Mouse (Mus musculus) urinary bladder, postnatal 25 days (tissue): ENCODE measurements at regions not wholly inside any gene's neighbourhood (a gene's known extent, or its start where the extent isn't known, plus 50 kb on each side); places are given as distances from the start of the nearest gene placed in this dataset.

Experiments used
- DNase-seq: peaks from one replicate; pipeline ENCODE4 v3.0.0; 2022; ENCODE audit warnings: low spot score

DNA sequence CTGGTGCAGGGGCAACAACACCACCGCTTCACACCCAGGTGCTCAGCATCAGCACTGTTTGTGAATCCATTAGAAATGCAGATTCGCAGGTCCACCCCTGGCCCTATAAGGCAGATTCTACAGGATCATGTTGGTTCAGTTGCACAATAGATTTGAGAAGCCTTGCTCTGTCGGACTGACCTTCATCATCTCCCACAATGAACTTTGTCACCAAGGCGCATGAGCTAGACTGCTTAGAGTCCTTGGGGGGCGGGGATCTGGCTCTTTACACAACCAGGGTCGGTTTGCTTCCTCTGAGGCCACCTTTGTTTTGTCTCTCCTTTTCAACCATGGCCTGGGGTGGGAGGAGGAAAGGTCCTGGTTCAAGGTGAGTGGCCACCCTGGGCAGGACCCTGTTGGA lies 209.7 kb downstream of the Igsf11 start:
- DNase-seq: no peak

DNA sequence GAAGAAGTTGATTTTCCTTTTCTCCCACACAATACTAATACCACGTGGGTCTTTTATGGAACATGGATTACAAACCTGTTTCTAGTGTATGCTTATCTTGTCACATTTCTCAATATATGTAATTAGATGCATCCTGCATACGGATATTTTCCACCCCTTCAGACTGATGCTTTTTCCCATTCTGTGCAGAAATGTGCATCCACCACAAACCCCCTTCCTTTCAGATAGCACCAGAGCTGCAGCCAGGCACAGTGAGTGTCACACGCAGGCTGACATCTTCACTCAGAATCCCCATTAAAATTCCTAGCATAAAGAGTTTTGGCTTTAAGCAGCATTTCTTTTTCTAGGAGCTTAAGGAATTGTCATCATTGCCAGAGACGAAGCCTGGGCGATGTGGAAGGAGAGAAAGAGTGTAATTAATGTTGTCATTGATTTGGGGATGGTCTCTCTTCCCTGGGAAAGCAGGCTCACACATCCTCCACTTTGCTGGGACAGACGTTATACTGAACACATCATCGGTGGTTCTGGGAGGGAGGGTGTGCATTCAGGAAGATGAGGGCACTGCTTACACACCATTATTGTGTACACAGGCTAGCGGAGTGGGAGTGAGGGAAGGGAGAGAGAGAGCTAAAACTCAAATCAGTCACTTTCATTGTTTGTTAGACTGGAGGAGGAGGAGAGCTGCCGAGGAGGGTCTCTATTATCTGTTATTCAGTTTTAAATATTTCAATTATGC lies 211.1 kb downstream of the Igsf11 start:
- DNase-seq: no peak

DNA sequence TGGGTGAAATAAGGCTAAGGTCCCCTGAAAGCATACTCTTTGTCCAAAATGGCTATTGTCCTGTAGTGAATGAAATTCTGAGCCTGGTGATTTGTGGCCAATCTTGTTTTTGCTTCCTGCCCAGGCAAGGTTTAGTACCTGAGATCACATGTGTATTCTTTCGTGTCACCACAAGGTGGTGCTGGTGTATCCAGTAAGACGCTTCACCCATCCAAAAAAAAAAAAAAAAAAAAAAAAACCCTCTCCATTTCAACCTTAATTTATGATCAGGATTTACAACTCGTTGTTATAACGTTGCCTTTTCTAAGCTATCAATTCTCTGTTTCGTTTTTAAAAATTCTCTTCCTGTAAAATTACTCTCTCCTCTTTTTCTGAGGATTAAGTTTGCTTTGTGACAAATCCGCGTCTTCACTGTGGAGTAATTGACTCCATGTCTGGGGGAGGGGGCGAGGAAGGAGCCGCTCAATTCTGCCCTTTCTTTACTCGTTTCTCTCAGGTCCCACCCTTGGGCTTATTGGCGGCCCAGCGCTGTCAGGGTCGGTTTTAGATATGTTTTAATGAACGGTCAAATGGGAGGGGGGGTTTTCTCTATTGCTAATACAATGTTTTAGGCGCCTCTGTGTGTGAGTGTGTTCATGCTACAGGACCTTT lies 217.0 kb downstream of the Igsf11 start:
- DNase-seq: peak; percentile 21

DNA sequence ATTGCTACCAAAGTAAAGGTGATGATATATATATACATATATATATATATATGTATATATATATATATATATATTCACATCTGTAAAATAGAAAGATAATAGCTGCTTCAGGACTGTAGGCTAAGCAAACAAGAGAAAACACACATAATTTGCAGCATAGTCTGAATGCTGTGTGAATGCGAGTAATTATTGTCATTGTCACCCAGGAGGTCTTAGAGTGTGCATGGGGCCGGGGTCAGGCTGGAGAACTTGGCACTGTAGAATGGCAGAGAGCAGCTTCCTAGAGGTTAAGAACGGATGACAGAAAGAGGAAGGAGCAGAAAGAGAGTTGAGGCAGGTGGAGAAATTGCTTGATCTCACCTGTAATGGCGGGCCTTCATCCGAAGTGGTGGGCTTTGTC lies 217.6 kb downstream of the Igsf11 start:
- DNase-seq: no peak

DNA sequence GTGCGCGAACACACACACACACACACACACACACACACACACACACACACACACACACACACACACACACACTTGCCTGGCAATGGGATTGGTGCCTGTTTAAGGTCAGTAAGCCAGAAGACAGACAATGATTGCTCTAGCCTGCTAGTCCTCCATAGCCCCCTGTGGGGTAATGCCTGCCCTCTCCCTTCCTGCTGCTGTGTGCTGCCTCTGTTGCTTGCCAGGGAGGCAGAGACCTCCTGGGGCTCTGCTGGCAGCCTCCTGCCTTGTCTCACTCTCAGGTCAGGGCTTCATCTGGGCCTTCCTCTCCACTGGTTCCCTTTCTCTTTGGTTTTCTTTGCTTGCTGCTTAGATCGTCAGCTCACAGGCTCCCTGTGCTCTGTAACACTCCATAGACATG lies 225.6 kb downstream of the Igsf11 start:
- no peak for DNase-seq

DNA sequence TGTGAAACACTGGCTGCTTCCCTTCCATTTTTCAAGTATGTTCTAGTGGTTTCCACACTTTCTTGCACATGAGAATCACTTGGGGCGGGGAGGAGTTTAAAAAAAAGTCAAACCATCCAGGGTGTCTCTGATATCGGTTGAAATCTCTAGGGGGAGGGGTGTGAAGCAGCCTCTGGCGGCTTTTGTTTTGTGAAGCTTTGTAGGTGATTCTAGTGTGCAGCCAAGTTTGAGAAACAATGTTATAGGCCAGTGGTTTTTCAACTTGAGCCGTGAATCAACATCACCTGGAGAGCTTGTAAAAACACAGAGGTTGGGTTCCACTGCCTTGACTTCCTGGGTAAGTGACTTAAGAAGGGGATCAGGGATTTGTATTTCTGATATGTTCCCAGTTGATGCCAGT lies 227.3 kb downstream of the Igsf11 start:
- DNase-seq: no peak

DNA sequence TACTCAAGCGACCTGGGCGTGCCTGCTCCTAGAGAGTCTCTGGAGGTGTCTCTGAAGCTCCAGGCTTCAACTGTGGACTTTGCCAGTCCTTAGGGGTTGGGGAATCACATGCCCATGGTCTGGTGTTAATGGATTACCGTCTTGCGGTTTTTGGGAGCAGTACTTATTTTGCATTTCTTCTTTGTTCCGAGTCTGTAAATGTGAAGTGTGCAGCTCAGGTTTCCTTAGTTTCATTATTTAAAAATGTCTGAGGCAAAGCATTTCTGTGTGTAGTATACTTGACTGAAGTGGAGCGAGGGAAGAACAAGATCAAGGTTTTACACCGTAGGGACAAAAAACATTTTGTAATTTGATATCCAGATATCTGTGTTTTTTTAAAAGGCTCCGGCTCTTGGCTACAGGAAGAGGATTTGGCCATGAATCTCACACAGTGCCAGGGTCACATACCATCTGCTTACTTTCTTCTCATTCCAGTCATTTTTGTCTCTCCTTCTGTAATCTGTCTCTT lies 231.0 kb downstream of the Igsf11 start:
- no peak for DNase-seq

DNA sequence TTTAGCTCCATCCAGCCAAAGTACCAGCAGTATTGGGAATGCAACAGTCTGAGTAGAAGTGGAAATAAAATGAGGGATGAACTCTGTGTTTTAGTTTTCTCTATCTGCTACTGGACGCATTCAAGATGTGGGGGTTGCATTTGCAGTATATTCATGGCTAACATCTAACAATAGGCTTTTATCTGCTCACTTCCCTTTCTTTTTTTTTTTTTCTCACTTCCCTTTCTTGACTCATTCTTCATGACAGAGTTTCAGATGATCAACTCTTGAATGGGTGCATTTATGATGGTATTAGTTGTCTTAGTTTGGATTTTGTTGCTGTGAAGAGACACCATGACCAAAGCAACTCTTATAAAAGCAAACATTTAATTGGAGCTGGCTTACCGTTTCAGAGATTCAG lies 240.0 kb downstream of the Igsf11 start:
- DNase-seq: no peak

DNA sequence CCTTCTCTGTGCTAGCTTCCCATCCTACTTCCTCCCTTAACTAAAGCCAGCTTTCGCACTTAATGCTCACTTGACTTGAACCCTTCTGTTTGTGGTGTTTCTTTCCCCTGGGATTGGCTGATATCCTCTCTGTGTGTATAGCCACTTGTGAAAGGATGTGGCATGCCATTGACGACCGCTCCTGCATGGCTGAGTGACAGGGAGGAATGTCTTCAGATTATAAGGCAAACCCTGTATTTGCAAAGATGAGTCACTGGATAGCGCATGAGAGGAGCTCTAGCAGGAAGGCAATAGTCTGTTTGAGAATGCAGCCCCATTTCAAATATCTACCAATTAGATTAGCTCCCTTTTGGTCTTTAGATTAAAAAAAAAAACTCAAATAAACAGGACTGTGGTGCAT lies 243.3 kb downstream of the Igsf11 start:
- DNase-seq: no peak

DNA sequence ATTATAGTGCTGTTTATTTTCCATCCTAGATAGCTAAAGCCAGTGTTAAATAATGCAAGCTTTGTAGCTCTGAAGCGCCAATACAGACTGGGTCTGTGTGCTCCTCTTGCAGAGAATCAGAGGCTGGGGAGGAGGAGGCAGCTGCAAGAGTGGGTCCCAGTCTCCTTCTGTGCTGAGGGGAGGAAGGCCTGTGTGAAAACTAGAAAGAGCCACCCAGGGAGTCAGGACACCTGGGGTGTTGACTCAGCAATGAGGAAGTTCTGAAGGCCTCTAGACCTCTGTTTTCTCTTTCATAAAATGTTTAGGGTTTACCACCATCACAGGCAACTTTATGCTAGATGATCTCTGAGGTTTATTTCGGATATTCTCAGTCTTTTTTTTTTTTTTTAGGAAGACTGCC lies 254.7 kb downstream of the Igsf11 start:
- DNase-seq: no peak

DNA sequence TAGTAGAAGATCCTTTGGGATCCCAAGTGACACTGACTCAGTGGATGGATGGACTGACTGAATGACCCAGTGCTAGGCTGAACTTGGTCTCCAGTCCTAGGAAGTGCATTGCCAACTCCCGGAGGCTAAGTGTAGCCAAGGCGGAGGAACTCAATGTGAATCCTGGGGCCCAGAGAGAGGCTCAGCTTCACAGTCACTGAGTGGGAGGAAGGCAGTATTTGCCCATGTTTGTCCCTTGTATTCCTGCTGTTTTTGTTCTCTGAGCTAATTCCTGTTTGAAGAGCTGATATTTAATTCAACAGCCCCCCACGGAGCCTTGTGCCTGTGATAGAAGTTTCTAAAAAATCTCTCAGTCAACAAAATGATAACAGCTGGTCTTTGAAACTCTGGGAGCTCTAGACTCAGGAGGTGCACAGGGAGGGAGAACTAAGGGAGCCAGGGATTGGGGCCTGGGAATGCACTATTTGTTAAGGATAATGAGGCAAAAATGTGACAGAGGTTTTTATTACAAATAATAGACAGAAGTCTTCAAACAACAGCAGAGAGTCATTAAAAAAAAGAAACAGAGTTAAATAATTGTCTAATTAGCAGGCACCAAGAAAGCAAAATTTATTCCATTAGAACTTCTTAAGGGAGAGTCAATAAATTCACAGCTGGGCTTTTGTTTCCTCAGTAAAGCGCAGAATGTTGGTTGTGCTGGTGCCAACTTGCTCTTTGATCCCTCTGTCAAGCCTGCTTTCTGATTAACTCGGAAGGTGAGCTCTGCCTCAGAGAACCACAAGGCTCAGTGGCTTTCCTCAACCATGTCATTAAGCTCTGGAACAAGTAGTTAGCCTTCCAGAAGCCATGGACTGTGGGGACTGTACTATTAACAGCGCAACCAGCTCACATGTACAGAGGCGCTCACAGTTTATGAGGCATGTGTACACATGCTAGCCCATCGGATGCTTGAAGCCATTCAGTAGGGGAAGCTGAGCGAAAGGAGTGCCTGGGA lies 259.2 kb downstream of the Igsf11 start:
- no peak for DNase-seq

DNA sequence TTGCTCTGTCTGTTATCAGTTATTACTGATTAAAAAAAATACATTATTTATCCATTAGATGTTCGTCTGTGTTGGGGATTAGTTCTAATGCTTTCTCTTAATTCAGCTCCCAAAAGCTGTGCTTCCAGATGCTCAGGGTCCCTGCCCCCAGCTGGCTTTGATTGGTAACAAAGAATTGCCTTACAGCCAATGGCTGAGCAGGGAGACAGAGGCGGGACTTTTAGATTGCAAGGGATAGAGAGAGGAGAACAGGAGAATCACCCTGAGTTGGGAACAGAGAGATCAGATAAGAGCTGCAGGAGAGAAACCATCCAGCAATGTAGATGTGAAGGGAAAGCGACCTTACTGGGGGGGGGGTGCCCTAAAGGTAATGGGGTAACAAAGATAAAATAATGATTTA lies 266.4 kb downstream of the Igsf11 start:
- DNase-seq: no peak

DNA sequence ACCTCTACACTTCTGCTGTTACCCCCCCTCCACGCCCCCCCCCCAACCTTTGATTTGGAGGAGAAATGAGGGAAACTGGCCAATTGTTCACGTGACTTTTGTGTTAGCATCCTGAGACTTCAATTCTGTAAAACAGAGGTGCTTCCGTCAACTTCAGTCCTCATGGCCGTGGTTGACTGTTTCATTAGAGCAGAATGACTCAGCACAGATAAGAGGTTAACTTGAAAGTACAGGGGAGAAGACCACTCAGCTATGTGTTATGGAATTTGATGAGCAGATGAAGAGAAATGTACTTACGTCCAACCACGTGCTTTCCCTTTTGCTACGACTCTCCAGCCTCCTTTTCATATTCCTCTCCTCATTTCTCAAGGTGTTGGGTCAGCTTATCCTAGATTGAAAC lies 267.3 kb downstream of the Igsf11 start:
- DNase-seq: no peak

DNA sequence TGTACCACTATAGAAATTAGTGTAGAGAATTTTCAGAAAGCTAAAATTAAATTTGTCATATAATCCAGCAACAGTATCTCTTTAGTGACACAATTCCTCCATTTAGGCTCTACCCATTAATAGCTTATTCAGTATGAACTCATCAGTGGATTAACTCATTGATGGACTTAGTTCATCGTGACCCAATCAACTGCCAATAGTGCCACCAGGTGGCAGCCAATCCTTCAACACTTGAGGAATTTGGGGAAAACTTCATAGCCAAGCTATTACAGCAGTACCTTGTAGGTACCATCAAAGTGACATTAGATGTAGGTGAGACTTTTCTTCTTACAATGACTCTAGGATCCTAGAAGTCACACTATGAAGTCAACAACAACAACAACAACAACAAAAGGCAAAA lies 270.2 kb downstream of the Igsf11 start:
- DNase-seq: no peak

DNA sequence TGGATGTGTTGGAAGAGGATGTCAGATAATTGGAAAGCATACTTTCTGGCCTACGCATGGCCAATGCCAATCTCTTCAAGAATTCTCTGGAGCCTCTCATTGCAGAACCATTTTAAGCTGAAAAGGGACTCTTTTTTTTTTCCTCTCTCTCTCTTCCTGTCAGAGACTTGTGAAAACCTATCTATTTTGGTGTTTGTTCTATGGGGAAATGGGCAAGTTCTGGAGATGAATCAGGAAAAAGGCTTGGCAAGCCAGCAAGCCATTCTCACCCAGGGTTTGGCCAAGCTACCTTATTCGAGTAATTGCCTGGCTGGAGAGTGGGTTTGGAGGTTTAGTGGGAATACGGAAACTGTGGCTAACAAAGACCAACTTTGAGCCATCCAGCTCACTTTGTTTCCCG lies 299.4 kb downstream of the Igsf11 start:
- DNase-seq: no peak

DNA sequence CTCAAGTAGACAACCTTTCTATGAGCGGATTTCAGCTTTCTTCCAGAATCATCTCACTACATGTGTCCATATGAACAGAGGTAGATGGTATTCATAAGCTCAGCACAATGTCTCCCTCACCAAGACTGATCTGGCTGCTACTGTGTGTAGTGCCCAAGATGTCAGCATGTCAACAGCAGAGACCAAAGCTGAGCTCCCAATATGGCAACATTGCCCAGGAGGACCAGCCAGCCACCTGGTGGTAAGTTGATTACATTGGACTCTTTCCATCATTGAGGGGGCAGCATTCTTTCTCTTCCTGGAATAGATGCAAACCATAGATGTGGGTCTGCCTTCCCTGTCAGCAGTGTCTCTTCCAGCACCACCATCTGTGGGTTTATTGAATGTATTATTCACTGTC lies 303.0 kb downstream of the Igsf11 start:
- DNase-seq: no peak

DNA sequence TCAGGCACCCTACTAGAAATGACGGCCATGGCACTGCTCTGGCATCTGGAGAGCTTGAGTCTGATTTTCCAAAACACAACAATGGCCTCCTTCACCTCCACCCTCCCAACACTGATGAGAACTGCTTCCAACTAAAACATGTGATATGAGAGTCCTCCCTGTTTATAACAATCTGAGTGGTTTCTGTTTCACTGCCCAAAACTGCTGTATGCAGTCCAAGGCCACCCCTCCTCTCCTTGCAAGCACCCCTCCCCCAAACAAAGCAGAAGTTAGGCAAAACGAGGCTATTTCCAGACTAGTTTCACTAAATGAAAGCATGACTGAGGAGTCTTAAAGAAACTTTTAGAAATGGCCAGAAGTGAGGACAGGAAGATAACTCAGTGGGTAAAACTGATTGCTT lies 304.4 kb downstream of the Igsf11 start:
- no peak for DNase-seq

DNA sequence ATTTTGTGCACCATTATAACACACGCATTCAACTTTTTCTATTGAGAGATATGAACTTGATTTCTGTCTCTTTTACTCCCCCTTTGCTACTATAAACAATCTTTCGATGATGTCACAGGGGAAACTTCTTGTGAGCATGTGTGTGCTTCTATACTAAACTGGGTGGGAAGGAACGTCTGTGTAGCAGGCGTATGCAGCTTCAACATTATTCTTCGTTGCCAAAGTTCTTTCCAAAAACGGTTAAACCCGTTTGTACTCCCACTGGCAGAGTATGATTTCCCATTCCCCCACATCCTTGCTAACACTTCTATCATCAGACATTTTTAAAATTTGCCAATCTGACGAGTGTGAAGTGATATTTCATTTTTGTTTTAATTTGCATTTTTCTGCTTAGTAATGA lies 331.1 kb downstream of the Igsf11 start:
- DNase-seq: no peak

DNA sequence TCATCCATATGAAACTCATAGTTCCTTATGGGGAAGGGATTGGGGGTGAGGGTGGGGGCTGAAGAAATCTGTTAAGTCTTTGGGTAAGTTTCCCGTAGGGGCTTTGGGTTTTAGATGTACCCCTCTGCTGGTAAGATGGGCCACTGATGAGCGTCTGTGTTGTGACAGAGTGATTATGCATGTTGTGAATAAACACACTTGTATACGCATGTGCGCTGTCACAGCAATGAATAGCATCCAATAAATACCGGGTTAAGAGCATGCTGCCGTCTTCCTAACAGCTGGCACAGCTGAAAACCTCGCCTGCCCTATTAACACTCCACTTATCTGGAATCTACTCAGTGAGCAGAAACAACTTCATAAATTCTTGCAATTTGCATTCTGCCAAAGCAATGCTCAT lies 337.0 kb downstream of the Igsf11 start:
- no peak for DNase-seq

DNA sequence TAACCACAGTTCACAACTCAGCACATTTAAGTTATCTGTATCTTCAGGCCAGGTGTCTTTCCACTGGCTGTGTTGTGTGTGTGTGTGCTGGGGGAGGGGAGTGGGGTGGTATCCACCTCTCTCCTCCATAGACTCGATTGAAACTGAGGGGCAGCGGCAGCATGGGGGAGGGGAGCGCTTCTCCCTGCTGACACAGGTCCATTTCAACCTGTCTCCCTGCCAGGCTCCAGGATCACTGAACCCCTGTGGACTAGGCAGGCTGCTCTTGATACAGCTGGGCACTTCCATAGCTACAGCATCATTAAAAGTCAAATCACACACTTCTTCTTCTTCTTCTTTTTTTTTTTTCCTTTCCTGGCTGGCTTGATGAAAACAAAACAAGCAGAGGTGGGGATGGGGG lies 338.0 kb downstream of the Igsf11 start:
- DNase-seq: no peak

DNA sequence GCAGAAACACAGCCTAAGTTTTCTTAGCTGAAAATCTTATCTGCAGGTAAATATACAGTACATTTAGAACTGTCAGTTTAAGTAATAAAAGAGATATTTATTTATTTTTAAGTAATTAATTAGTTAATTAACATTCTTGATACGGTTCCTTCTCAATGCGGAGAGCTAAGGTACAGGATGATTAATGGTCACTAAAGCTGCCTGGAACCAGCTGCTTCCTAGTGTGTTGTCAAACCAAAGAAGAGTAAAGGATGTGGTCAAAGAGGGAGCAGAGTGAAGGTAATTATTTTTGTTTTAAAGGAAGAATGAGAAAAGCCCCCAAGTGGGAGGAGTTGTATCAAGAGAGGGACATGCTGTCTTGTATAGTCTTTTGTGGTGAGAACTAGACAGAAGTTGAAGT lies 341.8 kb downstream of the Igsf11 start:
- DNase-seq: no peak

DNA sequence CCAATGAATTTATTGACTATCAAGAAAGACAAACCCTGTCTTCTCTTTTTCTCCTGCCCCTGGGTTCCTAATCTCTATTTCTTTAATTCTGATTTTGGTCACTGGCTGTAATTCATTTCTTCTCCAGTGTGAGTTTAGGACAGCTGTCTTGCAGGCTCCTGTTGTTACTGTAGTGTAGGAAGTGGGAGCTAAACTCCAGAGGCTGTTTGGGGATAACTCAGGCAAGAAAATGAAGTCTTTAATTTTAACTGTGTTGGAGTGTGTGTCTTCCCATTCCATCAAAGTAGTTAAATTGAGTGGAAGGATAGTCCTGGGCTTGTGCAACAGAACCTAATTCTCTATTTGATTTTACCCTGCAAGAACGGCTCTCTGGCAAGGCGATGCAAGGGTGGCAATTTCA lies 381.0 kb downstream of the Igsf11 start:
- no peak for DNase-seq

DNA sequence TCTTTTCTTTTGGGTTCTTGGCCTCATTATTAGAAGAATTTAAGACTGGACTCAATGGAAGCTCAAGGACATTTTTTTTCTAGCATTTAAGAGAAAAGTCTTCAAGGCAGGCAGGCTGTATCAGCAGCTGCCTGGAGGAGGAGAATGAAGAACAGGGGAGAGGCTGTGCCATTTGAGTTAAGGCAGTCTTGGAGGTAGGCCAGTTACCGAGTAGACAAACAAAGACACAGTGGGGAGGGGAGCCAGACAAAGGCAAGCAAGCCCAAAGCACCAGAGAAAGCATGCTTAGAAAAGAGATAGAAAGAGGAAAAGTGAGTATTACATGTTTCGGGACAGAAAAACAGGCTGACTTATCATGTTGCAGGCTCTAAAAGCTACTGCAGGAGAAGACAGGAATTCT lies 392.0 kb downstream of the Igsf11 start:
- no peak for DNase-seq
